Mouse (Mus musculus): ENCODE results near the gene Grip1.
A peak's percentile ranks its signal among the peaks of the same experiment; 100 is the strongest.

The Grip1 gene

DNA sequence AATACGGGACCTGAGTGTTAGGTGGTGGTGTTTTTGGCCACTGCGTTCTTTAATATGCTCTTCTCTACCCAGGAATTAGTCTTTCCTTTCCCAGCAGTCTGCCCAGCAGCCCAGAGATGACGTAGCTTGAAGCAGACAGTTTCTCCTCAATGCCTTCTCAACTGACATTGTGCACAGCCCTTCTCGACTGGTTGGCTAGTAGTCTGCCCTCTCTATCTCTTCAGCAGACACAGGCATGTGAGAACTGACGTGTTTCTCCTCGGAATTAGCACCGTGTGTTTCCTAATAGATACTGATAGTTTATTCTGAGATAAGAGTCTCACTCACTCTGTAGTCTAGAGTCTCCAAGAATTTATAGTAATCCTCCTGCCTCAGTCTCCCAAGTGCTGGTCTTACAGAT, 10.2 kb downstream of the Grip1 start:
- DNase-seq, result no peak

DNA sequence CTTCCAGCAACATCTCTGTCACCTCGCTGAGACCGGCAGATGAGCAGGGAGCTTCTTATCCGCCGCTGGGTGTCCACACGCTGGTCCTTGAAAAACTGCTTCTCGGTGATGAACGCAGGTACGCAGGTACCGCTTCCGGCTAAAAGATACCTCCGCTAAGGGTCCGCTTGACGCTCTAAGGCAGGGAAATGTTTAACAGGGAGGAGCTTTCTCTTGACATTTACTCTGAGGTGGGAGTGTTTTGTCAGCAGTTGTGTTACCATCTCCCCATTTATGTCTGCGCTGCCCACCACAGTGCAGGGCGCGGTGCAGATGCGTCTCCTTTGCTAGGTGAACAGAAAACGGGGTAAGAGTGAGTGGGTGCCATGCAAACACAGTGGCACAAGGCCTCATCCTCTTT, 14.3 kb downstream of the Grip1 start:
- DNase-seq, result no peak

DNA sequence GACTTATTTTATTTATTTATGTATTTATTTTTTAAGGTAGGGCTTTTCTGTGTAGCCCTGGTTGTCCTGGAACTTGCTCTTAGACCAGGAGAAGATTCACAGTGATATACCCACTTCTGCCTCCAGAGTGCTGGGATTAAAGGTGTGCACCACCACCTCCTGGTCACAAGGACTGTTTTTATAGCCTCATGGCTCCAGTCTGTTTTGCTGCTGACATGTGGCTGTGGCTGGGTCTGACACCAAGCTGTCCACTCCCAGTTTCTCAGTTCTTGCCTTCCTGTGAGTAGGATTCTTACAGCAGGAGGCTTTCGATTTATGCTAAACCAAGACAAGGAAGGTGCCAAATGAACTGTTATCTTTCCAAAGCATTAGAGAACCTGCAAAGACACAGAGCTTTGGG, 16.5 kb downstream of the Grip1 start:
- DNase-seq, result no peak

DNA sequence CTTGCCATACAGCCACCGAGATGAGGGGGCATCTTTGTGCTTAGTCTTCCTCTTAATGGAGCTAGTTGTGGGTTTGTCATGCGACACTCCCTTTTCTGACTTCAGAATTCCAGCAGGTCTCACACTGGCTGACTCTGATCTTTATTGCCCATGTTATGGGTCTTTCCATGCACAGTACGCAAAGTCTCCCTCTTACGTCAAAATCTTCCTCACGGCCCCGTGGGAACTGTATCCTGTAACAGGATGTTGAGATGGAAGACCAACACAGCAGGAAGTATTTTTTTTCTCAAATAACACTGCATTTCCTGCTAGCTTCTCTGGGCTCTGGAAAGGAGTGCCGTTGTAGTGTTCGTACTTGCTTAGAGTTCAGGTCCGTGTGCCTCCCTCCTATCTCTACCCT, 21.5 kb downstream of the Grip1 start:
- DNase-seq, result no peak

DNA sequence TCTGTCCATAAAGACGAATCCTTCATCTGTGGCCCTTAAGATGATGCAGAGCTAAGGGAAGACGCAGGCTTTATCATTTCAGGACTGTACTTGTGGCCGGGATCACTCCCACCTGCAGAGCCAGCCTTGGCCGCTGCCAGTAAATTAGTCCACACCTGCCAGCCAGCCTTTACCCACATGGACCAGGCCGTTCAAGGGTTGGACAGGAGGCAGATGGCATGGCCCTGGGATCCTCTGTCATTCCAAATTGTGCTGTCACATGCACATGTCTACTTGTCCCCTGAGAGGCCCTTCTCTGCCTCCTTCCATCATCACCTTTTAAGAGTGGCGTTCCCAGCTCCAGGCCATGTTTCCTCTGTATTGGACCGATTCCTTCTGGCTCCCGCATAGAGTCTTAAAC, 24.0 kb downstream of the Grip1 start:
- DNase-seq, result peak; percentile 67

DNA sequence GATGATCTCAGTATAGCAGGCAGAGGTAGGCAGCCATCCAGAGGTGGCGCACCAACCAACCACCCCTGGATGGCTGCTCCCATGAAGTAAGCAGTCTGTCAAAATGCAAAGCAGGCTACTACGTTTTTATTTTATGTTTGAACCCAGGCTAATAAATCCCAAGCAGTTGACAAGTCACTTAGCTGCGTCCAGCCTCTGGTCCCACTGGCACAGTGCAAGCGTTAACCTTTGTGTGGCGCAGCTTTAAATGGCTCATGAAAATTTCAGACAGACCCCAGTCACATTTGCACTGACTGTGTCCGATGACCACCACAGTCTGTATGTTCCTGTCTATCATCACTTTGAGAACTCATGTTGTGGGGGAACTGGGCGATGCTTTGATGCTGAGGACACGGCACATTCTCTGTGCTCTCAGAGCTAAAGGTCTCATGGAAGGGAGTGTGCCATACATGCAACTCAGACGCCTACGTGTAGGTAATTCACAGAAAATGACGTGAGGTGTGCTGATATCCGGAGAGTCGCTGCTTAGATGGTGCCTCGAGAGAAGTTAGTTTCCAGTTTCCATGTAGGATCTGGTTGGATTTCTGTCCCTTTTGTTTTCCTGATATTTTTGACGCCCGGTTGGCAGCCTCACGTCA, 29.6 kb downstream of the Grip1 start:
- no peak for DNase-seq

DNA sequence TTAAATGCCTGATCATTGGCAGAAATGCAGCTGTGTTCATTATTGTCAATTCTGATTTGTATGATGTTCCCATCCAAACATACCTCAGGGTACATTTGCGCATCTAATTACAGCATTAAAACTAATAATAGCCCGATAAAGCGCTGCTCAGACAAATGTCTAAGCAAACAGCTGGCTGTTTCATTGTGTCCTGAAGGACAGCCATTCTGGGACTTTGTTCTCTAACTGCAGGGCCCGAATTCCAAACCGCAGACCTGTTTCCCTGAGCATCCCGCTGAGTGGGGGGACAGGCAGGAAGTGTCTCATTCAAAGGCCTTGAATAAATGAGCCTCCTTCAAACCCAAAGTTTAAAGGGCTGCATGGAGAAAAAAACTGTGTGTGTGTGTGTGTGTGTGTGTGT, 30.1 kb downstream of the Grip1 start:
- DNase-seq, result no peak

DNA sequence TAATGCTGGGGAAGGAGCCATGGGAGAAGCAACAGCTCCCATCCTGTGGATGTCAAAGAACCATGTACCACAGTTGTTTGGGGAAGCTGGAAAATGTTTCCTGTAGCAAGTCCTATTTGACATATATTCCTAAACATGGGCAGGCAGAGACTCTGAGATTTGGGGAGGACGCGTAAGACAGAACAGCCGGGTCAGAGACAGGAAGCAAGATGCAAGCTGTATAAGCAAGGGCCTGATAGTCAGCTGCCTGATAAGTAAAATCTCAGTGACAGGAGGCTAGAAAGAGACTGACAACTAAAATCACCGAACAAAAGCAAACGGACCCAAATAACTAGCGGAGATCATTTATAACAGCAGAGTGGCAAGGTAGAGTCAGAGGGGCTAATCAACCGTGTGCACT, 33.3 kb downstream of the Grip1 start:
- DNase-seq, result no peak

DNA sequence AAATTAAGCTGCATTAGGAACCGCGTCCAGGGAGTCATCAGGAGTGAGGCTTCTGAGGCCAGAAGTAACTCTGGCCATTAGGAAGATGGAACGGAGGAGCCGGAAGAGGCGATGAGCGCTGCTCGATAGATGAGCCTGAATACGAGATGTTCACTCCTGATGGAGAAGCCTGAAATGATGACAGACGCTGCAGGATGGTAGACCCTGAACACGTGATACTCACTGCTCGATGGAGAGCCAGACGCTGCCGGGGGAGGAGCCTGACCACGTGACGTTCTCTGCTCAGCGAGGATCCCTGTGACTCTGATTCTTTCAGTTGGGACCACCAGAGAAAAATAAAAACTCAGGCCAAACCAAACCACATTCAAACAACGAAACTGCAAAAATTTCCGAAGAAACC, 37.2 kb downstream of the Grip1 start:
- DNase-seq, result no peak

DNA sequence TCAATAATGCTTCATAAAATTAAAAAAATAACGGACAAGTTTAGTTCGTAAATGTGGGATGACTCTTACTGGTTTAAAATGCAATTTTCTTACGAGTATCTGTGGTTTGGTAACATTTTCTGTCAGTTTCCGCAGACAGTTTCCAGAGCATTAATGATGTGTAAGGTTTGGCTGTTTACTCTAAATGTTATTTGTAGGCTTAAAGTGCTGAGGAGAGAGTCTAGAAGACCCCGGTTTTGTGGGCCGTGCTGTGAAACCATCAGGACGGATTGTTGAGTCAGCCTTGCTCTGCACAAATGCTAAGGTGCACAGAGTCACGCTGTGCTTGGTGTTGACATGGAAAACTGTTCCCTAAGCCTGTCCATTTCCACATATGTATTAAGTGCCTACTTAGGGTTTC, 41.7 kb downstream of the Grip1 start:
- no peak for DNase-seq

DNA sequence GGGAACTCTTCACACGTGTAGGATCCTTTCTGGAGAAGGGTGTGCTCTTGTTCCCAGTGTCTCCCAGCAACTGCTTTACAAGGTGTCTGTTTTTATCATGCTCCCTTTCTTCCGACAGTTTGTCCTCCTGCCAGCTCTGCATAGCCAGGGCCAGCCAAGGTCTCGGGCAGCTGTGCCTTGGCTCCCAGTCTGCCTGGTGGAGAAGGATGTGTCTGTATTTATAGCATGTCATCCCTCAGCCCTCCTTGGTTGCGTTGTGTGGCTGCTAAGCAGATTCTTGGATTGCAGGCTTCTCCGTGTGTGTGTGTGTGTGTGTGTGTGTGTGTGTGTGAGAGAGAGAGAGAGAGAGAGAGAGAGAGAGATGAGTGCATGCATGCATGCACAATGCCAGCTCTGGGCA, 42.6 kb downstream of the Grip1 start:
- DNase-seq, result no peak

DNA sequence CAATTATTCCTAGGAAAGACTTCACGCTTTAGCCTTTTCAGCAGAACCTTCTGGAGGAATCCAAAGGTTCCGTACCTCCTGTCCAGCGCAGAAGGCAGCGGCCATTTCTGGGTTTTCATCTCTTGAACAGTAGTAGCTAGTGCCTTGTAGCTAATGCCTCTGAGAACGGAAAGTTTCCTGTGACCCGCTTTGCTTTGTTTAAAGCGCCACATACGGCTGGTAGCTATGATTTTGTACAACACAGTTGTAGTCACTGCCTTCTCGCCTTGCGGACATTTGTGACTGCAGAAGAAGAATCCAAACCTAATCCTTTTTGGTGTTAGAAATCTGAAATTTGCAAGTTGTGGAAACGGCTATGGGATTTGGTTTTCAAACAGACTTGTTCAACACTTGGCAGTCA, 68.1 kb downstream of the Grip1 start:
- DNase-seq, result no peak

DNA sequence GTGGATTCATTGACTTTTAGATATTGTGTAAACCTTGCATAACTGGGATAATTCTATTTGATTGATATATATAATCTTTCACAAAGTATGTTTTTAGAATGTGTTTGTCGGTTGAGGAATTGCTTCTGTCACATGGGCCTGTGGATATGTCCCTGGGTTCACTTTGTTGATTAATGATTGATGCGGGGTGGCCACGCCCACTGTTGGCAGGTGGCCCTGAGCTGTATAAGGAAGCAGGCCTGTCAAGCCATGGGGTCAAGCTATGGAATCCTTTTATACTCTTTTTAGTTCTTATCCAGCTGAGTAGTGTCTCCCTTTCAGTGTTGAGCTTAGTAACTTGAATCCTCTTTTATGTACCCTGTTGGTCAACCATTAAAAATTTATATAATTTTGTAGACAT, 72.1 kb downstream of the Grip1 start:
- DNase-seq, result no peak

DNA sequence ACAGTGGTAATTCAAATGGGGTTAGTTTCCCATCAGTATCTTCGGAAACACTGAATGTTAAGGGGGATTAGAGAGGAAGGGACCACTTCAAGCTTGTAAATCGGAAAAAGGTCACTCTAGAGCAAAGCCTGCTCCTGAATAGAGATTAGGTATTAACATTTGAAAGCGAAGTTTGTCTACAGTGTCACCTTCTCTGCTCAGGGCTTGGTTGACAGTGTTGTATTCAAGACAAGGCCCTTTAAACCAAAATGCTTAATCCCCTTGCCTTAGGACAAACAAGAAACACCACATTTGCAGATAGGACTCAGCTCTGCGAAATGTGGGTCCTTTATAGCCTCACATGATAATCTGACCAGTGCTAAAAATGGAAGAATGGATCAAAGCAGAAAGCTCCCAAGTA, 81.2 kb downstream of the Grip1 start:
- no peak for DNase-seq

DNA sequence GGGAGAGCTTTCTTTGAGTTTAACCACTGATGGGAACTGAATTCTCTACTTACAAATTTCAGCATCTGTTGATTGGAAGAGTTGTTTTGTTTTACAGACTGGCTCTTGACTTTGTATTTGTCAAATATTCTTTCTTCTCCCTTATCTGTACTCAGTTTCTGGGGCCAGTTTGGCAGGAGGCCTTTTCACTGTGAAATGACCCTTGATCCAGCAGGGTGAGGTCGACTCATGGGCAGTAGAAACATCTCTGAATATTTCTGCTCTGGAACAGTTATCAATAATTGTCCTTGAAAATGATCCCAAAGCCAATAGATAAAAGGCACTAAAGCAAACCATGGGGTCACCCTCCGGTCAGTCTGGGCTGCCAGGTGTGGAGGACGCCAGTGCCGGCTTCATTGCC, 88.0 kb downstream of the Grip1 start:
- no peak for DNase-seq

DNA sequence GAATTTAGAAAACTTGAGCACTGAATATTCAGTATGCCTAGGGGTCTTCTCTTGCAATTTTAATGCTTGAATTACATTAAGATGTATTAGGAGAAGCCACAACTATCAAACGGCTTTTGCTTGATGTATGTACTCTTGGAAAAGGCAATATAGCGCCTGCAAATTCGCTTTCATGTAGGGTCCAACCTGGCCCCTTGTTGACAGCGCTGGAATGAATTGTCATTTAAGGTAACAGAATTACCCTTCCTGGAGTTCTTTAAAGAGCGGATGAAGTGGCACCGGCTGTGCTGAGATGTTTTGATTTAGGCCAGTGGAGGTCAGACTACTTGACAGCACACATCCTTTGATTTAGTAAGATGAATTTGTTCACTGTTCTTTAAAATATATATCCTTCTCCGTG, 90.1 kb downstream of the Grip1 start:
- no peak for DNase-seq

DNA sequence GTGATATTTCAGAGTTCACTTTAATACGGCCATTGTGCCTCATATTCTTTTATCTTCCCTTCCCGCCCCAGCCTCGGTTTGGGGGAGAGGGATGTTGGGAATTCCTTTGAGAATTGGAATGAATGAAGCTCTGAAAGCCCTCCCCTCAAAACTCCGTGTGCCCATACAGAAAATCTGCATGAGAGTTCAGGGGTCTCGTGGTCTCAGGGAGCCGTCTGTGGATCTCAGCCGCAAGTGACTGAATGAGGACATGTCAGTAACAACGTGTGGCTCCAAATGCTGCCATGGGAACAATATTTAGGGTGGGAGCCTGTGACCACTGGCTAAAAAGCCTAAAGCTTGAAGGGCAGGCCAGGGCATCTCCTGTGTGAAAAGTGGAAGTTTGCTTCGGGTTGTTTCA, 91.1 kb downstream of the Grip1 start:
- no peak for DNase-seq

DNA sequence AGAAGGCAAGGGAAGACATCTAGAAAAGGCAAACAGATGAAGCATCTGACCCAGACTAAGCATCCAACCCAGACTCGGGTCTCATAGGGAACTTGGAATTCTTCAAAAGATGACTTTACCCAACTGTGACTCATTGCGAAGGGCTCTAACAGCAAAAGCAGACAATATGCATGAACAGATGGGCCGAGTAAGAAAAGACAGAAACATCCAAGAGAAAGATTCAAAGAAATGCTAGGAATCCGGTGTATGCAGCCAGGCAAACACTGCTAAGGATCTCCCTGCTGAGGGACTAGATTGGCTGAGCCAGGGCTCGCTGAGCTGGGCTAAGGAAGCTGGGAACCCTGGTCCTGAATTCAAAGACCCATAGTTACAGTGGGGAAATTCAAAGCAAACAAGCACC, 94.2 kb downstream of the Grip1 start:
- DNase-seq, result no peak

DNA sequence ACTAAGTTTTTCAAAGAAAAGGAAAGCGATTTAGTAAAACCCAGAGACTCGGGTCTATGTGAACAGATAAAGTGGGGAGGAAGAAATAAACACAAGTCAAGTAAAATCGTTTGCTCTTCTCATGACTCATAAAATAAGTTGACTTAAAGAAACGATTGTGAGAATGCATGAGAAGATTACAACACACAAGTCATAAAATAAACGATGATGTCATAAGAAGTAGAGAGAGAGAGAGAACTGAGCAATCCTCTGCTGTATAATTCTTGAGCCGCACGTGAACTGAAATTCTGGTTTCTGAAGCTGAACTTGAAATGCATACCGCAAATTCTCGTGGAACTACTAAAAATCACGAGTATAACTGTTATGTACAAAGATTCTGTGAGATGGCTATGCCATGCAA, 95.1 kb downstream of the Grip1 start:
- DNase-seq, result no peak

DNA sequence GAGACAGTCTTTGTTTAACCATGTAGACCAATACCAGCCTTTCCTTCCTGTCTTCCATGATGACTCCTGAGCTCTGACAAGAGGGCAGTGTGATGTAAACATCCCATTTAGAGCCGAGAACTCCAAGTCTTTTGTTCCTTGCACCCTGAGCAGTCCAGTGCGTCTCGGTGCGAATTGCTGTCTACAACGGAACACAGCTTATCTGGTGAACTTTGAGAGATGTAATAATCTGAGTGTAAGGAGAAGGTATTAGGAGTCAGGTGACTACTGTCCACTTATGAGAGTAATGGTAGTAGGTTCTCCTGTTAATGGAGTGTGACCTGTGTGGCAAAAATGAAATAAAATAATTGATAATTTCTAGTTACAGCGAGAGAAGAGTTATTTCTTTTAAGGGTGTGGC, 97.0 kb downstream of the Grip1 start:
- DNase-seq, result no peak

DNA sequence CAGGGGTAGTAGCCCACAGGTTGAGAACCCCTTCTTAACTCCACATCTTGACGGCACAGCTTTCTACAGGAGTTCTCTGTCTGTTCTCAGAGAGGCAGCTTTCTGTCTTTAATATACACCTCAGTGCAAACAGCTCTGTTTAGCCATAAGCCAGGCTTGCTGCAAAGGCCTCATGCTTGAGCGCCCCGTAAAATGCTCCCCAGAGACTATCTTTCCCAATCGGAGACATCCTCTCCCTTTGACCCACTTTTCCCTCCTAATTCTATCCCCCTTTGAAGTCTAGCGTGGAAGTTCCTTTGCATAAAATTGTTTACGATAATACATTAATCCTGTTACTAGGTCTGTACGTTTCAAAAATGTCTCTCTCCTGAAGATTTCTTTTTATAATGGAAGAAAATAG, 102.7 kb downstream of the Grip1 start:
- DNase-seq, result no peak

DNA sequence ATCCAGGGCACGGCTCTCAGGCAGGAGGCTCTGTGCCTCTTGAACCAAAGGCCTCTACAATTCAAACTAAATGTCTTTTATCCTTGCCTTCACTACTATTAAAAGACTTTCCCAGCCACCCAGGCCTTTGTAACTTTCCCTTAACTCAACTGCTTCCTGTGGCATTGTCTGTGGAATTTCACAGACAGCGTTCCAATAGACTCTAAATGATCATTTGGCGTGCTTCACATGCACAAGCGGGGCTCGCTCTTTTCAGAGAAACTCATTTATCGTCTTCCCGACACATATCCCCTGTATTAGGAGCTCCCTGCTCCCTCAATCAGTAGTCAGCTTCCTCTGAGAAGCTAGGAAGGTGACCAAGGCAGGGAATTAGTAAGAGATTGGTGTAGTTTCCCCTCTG, 104.8 kb downstream of the Grip1 start:
- DNase-seq, result no peak

DNA sequence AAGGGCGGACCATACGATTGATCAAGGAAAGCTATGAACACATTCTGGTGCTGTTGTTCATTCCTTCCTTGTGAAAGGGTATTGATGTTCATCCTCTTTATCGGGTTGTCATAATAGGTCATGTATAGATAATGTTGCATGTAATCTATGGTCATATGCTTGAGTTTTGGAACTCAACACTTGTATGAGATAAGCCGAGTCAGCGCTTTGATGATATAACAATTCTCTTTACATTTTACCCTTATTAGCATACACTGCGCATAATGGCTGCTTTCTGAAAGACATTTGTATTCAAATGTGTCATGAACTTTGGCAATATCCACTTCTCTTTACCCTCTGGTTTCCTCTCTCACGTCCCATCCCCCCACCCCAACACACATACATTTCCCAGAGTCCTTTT, 111.2 kb downstream of the Grip1 start:
- no peak for DNase-seq

DNA sequence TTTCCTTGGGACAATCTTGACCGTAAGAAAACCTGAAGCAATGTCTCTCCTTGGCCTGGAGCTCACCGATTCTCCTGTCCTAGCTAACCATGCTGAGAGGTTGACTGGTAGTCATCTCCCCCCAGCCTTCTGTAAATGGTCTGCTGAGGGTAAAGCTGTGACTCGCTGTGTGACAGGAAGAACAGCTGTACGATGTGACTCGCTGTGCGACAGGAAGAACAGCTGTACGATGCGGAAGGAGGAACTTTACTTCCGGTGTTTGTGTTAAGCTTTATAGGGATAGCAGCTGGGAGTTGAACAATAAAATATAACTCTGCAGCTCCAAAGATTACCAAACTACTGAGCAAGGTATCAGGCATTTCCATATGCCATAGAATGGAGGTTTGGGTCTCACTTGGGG, 119.5 kb downstream of the Grip1 start:
- DNase-seq, result no peak

DNA sequence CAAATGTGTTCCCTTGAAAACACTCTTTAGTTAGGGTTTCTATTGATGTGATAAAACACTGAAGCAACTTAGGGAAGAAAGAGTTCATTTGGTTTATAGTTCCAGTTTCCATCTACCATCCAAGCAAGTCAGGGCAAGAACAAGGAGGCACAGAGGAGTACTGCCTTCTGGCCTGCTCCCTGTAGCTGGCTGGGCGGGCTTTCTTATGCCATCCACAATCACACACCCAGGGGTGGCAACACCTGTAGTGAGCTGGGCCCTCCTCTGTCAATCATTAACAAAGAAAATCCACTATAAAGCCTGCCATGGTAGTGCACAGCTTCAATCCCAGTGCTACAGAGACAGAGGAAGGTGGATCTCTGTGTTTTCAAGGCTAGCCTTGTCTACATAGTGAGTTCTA, 122.2 kb downstream of the Grip1 start:
- DNase-seq, result no peak

DNA sequence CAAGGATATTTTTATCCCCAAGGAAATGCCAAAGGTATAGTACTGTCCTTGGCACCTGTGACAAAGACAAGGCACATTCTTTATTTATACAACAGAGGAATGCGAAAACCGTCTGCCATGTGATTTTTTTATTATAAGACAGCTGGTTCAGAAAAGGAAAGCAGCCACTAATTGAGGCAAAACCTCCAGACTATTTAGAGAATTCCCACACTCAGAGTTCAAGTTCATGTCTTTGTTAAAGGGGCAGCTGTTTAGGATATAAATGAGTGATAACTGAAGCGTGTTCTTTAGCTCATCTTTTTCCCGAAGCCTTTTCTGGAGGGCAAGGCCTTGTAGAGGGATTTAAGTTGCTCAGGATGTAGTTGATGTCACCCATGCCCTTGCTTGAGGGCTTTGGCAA, 126.4 kb downstream of the Grip1 start:
- no peak for DNase-seq
